Mouse (Mus musculus): Measurements from ENCODE around the gene Rpl15. TPM values are rescaled to one million over a fixed set of nuclear protein-coding genes. Genes with fewer than 3 reads are reported as not detected.

The Rpl15 gene
- polyA plus RNA-seq, 1 experiment = 1,178 TPM

GRCm38 (mm10) chr14:18221977-18222376 is 49.2 kb downstream of the Rpl15 start:
- H3K4me3 ChIP-seq (ENCODE audit: low read depth, low read length) = no peak overlapping the region
- H3K9me3 ChIP-seq (replicated peaks; ENCODE audit: control insufficient read depth, insufficient read depth, low read length, poor library complexity, severe bottlenecking) = peaks cover 16% of the 10 kb centered on the region
- H3K4me1 ChIP-seq (ENCODE audit: control insufficient read depth, insufficient read depth, low read length) = no peaks in the 10 kb centered on the region
- no peaks in the 10 kb centered on the region; the same call in 1 of the 2 replicates for H3K36me3 ChIP-seq (ENCODE audit: control insufficient read depth, insufficient read depth, low read length, poor library complexity, severe bottlenecking)
- H3K27ac ChIP-seq (ENCODE audit: insufficient read depth, low read length) = no peak overlapping the region
- H3K27me3 ChIP-seq (ENCODE audit: control insufficient read depth, insufficient read depth, low read length, poor library complexity, severe bottlenecking) = no peaks in the 10 kb centered on the region
- TF ChIP-seq POLR2A (IDR thresholded peaks at IDR 0.05; ENCODE audit: insufficient read depth, low read length) (no peak), EP300 (IDR thresholded peaks at IDR 0.05; ENCODE audit: insufficient read depth, low read depth, low read length) (no peak), CTCF (IDR thresholded peaks at IDR 0.05; ENCODE audit: low read depth, low read length) (no peak)
- H3K9ac ChIP-seq (ENCODE audit: low read depth, poor library complexity, severe bottlenecking) = no peak overlapping the region

Other genes with a start within 250 kb of the Rpl15 start
- gene Nr1d2, start 32.3 kb downstream of the Rpl15 start, polyA plus RNA-seq (2011; ENCODE audit: insufficient read depth, insufficient read length, low read depth, missing spikeins) = 16.1 and 16.3 TPM in 2 replicates
- gene Nkiras1, start 255 bp downstream of the Rpl15 start, polyA plus RNA-seq (2011; ENCODE audit: insufficient read depth, insufficient read length, low read depth, missing spikeins) = 15.5 and 16.6 TPM in 2 replicates
- 128 and 144 TPM in 2 replicates for gene Ube2e1, start 60.5 kb upstream of the Rpl15 start, polyA plus RNA-seq (2011; ENCODE audit: insufficient read depth, insufficient read length, low read depth, missing spikeins)

All from ES-Bruce4 (cell line).